Mouse (Mus musculus) spleen, postnatal 36 days (tissue): Measurements from ENCODE around the gene Lgr6.
A peak's percentile ranks its signal among the peaks of the same experiment; 100 is the strongest.
"Not testable (repeated sequence)": the region's sequence is repeated elsewhere in the genome, so short reads cannot be mapped to it uniquely, and the experiment has no call there.

ENCODE experiments used
- DNase-seq, 2 experiments: peaks; one replicate each; pipeline ENCODE4 v3.0.0; 2022; ENCODE audit warnings: low spot score in 2 of 2, mixed read lengths in 1 of 2

Gene Lgr6

GRCm38 (mm10) chr1:135128986-135129385 lies 23.9 kb upstream of the Lgr6 start:
- DNase-seq = no peak

DNA sequence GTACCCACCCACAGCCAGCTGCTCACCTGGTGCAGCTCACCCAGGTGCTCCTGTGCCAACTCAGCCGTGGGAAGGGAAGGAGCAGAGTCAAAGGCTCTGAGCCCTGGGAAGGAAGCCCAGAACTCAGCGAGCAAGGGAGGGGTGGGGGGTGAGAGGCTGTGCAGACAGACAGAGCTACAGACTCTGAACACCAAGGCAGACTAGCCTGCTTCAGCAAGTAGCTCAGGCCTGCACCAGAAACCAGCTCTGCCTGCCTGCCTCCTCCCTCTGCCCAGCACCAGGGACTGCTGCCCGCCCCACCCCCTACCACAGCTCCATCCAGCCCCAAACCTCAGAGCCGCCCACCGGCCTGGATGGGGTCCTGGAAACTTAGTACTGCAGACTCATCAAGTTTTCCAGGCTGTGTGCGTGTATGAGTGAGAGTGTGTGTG lies 22.9 kb upstream of the Lgr6 start:
- no peak for DNase-seq

DNA sequence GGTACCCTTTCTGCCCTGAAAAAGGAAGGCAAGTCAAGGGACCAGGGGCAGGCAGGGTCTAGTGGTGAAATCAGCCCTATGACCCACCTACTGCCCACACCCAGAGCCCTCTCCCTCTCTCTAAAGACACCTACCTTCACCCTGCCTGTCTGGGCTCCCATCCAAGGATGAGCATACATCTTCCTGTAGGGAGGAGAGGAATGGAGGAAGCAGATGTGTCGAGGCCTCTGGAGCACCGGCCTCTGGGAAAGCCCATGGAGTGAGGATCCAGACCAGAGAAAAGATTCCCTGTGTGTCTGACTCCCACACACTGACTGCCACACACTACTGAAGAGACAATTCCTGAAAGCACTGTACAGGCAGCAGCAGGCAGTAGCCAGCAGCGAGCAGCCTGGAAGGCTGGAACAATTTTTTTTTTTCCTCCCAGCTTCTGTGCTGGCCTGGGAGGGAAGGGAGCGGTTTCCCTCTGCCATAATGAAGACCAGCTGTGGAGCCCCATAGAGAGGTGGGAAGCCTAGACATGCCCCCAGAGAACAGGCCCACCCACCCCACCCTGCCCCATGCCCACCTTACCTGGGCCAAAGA lies 21.5 kb upstream of the Lgr6 start:
- DNase-seq = no peak

GRCm38 (mm10) chr1:135125990-135126389 lies 20.9 kb upstream of the Lgr6 start:
- DNase-seq = no peak

DNA sequence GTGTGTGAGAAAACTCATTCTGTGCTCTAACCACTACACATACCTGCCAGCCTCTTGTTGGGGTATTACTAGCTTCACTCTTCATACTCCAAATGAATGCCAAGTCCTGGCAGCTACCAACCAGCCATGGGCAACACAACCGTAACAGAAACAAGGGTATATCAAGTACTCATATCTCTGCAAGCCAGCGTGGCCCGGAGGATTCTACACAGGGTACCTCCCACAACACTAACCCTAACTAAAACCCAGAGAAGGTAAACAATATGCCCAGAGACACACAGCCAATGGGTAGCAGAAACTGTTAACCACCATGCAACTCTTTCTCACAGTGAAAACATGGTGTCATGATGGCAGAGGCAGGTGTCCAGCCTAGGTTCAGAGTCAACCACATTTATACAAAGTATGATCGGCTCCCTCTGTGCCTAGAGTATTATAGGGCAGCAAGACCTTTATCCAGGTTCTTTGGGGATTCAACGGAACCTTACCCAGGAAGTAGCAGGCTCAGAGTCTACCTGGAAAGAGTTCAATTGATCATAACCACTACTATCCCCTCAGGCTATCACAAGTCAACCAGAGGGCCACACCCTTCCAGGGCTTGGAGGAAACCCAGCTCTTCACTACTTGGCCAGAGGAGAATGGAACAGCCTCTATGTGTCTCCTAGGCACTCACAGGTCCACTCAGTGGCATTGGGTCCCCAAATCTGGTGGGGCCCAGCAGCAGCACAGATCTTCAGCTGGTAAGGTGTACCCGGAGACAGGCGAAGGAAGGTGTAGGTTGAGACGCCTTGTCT lies 19.7 kb upstream of the Lgr6 start:
- DNase-seq = peak in 1 of 2 experiments; percentile 27

DNA sequence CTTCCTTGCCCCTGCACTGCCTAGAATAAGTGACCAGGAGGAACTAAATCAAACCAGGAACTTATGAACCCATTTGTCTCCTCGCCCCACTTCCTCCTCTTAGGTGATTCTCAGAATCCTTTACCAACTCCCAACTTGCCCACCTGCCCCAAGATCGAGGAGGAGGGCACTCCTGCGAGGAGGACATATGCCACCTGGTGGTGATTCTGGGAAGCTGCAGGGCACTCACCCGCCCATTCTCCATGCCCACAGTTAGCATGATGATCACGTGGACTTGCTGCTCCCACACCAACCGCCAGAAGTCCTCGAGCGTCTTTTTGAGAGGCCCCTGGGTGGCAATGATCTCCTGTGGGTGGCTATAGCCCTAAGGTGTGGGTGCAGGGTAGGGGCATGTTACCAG lies 7.6 kb upstream of the Lgr6 start:
- peak; percentile 38 to 42 for DNase-seq

- not testable (repeated sequence) for DNase-seq
Observed at GRCm38 (mm10) chr1:135111271-135111670, 6.2 kb upstream of the Lgr6 start.

DNA sequence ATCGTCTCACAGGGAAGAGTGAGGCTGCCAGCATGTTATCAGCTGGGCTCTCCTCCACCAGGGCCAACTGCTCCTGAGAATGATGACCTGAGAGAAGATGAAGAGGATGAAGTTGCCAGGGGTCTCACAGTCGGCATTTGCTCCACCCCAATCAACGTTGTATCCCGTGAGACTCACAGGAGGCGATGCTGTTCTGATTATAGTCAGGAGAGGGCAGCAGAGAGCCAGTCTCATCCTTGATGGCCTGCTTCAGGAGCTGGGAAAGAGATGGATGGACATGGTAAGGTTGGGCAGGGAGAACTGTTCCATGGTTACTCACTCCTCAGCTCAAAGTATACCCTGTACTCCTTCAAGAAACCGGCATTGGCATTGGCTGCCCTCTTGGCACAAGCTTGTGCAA lies 5.0 kb upstream of the Lgr6 start:
- peak; percentile 30 to 39 for DNase-seq

DNA sequence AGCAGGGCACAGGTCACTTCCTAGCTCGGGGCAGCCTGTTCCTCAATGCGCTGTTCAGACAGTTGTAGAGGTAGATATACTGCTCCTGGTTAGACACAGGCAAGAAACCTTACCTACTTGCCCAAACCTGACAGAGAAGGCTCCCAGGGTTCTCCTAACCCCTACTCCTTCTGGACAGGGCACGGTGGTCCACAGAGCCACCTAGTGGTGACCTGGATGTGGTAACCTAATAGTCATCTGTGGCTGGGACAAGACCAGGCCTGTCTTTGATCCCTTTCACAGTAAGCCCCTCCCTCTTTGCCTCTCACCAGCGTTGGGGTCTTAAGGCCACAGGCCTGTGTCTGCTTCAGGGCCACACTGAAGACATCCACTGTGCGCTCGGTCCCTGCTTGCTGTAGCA lies 3.5 kb upstream of the Lgr6 start:
- peak in 1 of 2 experiments; percentile 20 for DNase-seq

DNA sequence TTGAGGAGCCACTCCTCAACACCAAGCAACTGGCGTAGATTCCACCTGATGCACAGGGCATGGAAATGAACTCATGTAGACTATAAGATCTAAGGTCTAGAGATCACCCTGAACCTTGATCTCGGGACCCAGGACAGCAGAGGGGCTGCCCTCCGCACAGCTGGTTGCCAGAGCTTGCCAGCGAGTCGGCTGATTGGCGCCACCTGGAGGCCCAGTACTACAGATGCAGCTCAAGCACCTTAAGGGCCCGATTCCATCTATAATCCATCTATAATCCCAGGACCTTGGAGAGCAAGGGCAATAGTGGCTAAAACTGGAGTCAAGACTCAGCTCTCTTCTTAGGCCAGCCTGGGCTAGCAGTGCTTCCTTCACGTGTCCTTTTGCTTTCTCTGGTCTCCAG lies 875 bp upstream of the Lgr6 start:
- peak; percentile 54 to 61 for DNase-seq

DNA sequence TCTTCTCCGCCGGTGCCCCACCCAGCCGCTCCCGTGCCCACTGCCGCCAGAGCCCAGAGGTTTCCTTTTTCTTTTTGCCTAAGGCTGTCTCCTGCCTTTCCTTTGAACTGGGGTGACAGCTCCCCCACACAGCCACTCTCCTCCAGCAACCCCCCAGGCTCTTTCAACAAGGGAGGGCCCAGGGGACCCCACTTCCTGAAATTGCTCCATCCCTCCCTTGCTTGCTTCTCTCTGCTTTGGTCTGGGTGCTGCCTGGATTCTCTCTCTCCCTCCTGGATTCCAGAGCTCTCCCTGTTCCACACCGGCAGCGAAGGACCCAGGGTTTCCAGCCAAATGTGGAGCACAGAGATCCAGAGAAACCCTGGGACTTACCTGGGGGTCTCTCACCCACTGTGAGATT lies 4.7 kb downstream of the Lgr6 start:
- DNase-seq = no peak

DNA sequence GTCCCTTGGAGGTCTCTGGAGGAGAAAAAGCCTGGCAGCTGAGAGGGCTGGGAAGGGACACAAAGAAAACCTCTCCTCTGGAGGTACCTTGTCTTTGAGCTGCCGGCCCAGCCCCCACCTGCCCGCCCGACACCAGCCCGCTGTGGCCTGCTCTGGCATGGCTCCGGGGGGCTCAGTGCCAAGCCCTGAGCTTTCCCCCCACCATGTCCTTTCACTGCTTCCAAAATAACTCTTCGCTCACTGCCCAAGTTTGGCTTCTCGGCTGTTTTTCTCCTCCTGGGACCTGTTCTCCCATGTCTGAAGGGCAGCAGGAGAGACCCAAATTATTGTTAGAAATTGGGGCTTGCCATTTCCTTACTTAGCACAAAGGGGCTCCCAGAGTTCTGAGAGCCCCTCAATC lies 6.6 kb downstream of the Lgr6 start:
- DNase-seq = no peak

GRCm38 (mm10) chr1:135097441-135097840 lies 7.6 kb downstream of the Lgr6 start:
- DNase-seq = no peak

- no peak for DNase-seq
Observed at GRCm38 (mm10) chr1:135096312-135096711, 8.8 kb downstream of the Lgr6 start.

- peak; percentile 77 to 81 for DNase-seq
Observed at GRCm38 (mm10) chr1:135095189-135095588, 9.9 kb downstream of the Lgr6 start.

GRCm38 (mm10) chr1:135094723-135095122 lies 10.4 kb downstream of the Lgr6 start:
- peak; percentile 56 to 64 for DNase-seq

GRCm38 (mm10) chr1:135090914-135091313 lies 14.2 kb downstream of the Lgr6 start:
- peak; percentile 53 to 54 for DNase-seq

GRCm38 (mm10) chr1:135089626-135090025 lies 15.4 kb downstream of the Lgr6 start:
- no peak for DNase-seq

- DNase-seq = no peak
Observed at GRCm38 (mm10) chr1:135087414-135087813, 17.7 kb downstream of the Lgr6 start.

GRCm38 (mm10) chr1:135086015-135086414 lies 19.1 kb downstream of the Lgr6 start:
- DNase-seq = no peak

DNA sequence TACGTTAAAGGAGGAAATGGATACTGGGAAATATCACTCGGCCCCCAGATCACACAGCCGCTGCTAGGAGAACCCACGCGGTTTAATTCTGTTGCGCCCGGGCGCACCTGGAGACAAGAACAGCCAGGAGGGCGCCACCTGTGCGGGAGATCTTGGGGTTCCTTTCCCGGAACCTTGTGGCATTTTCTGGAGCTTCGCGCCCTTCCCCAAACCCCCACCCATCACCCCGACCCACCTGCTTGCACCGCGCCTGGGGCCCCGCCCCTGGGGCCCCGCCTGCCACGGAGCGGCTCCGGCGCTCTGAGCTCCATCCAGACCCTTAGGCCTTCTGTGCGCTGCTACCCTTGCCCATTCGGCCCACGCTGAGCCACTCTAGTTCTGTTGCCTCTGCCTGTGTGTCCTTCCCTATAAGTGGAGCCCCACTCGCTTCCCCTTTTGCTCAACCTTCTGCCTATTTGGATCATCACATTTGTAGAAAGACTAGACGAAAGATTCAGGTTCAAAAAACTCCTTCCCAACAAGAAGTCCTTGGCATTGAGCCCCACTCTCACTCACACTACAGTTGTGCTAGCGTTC lies 19.7 kb downstream of the Lgr6 start:
- DNase-seq = no peak

GRCm38 (mm10) chr1:135083465-135083864 lies 21.6 kb downstream of the Lgr6 start:
- no peak for DNase-seq

DNA sequence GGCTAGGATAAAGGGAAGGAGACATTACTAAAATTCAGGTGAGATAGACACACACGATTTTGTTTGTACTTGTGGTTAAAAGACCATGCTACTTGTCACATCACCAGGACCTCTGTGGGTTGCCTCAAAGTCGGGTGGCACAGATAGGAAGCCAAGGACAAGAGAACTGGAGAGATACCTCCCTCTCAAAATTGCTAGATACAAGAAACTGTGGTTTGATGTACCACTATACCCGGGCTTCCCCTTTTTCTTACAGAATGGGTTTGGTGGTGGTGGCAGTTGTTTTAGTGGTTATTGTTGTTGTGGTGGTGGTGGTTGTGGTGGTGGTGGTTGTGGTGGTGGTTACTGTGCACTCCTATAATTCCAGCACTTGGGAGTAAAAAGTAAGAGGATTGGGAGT lies 22.8 kb downstream of the Lgr6 start:
- DNase-seq = no peak
